Mouse (Mus musculus): ENCODE results near the gene Suox.

DNA sequence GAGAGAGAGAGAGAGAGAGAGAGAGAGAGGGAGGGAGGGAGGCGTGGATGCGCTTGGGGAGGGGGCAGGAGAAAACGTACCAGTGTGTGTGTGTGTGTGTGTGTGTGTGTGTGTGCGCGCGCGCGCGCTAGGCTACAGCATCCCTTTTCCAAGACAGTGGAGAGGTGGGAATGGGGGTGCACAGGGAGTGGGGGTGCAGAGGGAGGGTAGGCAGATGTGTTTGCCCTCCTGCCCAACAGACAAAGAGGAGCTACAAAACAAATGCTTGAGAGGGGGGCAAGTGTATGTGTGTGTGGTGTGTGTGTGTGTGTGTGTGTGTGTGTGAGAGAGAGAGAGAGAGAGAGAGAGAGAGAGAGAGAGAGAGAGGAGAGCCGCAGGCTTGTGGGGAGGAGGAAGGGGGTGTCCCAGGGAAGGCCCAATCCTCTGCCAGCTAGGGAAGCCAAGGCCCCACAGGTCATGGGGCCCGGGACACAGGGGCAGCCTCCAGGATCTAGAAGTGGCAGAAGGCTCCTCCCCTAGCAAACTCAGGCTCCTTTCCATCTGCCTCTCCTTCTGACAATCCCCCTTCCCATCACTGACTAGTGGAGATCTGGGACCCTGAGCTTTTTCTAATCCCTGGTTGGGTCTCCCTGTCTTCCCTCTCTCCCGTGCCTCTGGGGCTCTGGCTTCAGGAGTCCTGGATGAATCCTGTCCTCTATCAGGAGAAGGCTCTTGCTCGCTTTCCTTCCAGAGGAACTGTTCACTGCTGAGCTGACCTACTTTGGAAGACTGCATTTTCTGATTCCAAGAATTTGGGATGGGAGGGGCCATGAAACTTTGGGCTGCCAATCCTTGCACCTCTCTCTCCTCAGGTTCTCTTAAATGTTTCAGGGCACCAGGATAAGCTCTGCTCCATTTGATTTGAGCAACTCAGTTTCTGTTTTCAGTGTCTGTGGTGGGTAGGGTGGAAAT is 27.5 kb downstream of the Suox start:
- TF ChIP-seq CTCF (IDR thresholded peaks at IDR 0.05; ENCODE audit: low read depth) = no peak
- no peak for TF ChIP-seq EP300 (IDR thresholded peaks at IDR 0.05; ENCODE audit: low read depth)
